Mouse (Mus musculus) midbrain, embryonic 12.5 days (tissue): ENCODE data around the gene Mrpl47. TPM values are rescaled to one million over a fixed set of nuclear protein-coding genes. Genes with fewer than 3 reads are reported as not detected.
"Not testable (repeated sequence)": the region's sequence is repeated elsewhere in the genome, so short reads cannot be mapped to it uniquely, and the experiment has no call there.

ENCODE experiments used
- ATAC-seq: fragments of 200-750 bp; cut with Nextera tagmentation; 2 replicates; pipeline ENCODE4 v1.8.0; 2017; ENCODE audit warnings: low read depth, moderate TSS enrichment, moderate library complexity; ENCODE audit not compliant: low FRiP score
- H3K27ac ChIP-seq: fragments of 300-500 bp; sonication (generic); replicated peaks from 2 replicates; pipeline ENCODE4 v1.5.1; 2016; ENCODE audit warnings: mild to moderate bottlenecking
- H3K27me3 ChIP-seq: fragments of 300-500 bp; sonication (generic); 2 replicates; pipeline ENCODE4 v1.6.1; 2016; ENCODE audit warnings: mild to moderate bottlenecking
- H3K36me3 ChIP-seq: fragments of 300-500 bp; sonication (generic); 2 replicates; pipeline ENCODE4 v1.6.1; 2016
- H3K4me1 ChIP-seq: fragments of 300-500 bp; sonication (generic); 2 replicates; pipeline ENCODE4 v1.6.1; 2016
- H3K4me2 ChIP-seq: fragments of 300-500 bp; sonication (generic); replicated peaks from 2 replicates; pipeline ENCODE4 v1.6.1; 2016; ENCODE audit warnings: mild to moderate bottlenecking, moderate library complexity
- H3K4me3 ChIP-seq: fragments of 300-500 bp; sonication (generic); 2 replicates; pipeline ENCODE4 v1.5.1; 2016; ENCODE audit warnings: mild to moderate bottlenecking
- H3K9ac ChIP-seq: fragments of 300-500 bp; sonication (generic); replicated peaks from 2 replicates; pipeline ENCODE4 v1.6.1; 2016; ENCODE audit warnings: mild to moderate bottlenecking, moderate library complexity
- H3K9me3 ChIP-seq: fragments of 300-500 bp; sonication (generic); 2 replicates; pipeline ENCODE4 v1.6.1; 2016; ENCODE audit warnings: mild to moderate bottlenecking
- WGBS: fragments of 180-500 bp; shearing (Covaris S2); methylation state at CpG from one replicate; pipeline ENCODE4 v1.1.7; 2016; 5-methylcytosine and 5-hydroxymethylcytosine counted together
- polyA plus RNA-seq: library from polyadenylated mRNA; unstranded; fragments of >200 nt; fragmentation: Nextera tagmentation; extraction: Ambion mirVana; gene quantifications from 2 replicates; pipeline ENCODE4 v1.2.1, GENCODE M21; 2016

Gene Mrpl47
- polyA plus RNA-seq: 34.0 and 37.0 TPM in 2 replicates

DNA sequence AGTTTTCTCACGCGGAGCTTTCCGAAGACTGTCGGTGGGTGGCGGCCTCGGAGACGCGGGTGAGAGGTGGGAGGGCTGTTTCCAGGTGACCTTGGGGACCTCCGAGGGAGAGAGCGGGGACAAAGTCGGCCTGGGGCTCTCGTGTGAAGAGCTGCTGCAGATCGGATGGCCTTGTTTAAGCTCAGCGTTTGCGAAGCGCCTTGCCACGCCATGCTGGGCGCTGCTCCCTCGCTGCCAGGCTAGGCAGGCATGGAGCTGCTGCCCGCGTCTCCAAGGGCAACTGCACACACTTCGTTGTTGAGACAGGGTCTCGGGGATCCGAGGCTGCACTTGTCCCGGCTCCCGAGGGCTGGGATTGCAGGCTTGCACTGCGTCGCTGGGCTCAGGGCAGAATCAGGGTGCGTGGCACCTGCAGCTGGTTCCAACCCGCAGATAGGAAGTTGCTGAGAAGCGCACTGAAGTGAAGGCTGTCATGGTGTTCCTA, at the start of gene Mrpl47:
TSS of gene Mrpl47 (minus strand) at position 434 of the 484 bp plus-strand sequence.
- Histone ChIP-seq H3K9ac (peak within 1 kb of the TSS; percentile 83), H3K9me3 (no peaks in the 10 kb centered on the region), H3K4me3 (peak within 1 kb of the TSS; percentile 78), H3K27ac (peak within 1 kb of the TSS; percentile 75), H3K4me2 (peak within 1 kb of the TSS; percentile 82), H3K4me1 (peaks cover 21% of the 10 kb centered on the region), H3K27me3 (no peaks in the 10 kb centered on the region), H3K36me3 (peaks cover 18% of the 10 kb centered on the region)
- under 1% methylated on average over 31 of the region's 31 CpGs for WGBS
- ATAC-seq: no peak; the same call in 1 of the 2 replicates

DNA sequence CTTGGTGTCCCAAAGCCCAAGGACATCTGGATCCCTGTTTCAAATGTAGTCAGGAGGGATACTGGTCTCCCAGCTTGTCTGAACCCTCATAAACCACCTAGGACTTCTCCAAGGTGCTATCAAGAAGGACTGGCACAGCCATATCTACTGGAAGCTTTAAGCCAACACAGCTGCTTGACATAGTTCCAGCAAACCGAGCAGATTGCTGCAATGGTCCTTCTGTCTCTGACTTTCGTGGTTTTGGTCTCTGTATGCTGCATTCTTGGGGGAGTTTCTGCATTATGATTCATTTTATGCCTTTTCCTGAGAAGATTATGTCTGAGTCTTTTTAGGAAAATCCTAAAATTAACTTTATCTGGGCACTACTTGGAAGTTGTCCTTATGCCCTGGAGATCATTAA, 33.4 kb upstream of the Mrpl47 start:
- Histone ChIP-seq H3K9me3 (no peaks in the 10 kb centered on the region), H3K9ac (no peak overlapping the region), H3K4me1 (no peaks in the 10 kb centered on the region), H3K27ac (no peak overlapping the region), H3K4me2 (no peak overlapping the region), H3K27me3 (no peaks in the 10 kb centered on the region), H3K4me3 (no peak overlapping the region), H3K36me3 (no peaks in the 10 kb centered on the region)
- no peak for ATAC-seq
- WGBS: 84% methylated on average over 2 of the region's 2 CpGs

DNA sequence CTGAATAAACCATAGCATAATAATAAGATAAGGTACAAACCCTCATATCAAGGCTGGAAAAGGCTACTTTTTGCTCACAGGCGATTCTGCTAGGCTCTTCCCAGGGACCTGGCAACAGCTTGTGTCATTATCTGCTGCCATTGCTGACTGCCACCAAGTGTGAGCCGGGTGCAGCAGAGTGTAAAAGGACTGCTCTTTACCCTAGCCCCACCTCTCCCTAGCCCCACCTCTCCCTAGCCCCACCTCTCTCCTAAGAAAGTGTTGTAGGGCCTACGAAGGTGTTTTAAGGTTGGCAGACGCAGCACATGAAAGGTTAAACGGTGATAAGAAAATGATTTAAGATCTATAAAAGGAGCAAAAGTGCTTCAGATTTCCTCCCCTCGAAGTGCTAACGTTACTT, 26.5 kb upstream of the Mrpl47 start:
- Histone ChIP-seq H3K36me3 (no peaks in the 10 kb centered on the region), H3K4me2 (no peak overlapping the region), H3K4me3 (no peak overlapping the region), H3K9ac (no peak overlapping the region), H3K27me3 (no peaks in the 10 kb centered on the region), H3K9me3 (no peaks in the 10 kb centered on the region), H3K27ac (no peak overlapping the region), H3K4me1 (no peaks in the 10 kb centered on the region)
- WGBS: 51% methylated on average over 7 of the region's 7 CpGs
- ATAC-seq: no peak

DNA sequence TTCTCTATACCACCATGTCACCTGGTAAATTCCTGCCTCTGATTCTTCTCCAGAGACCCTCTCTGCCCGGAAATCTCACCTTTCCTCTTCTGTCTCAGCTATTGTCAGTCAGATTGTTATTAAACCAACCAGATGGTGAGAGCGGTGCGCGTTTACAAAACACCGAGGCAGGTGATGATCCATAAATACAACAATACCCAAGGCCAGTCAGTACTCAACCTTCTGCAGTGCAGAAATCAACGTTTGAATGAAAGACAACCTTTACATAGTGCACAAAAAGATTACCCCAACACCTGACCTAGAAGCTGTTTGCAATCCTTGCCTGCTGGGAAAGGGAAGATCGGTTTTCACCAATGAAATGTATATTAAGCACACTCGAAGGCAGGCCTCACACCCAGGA, 25.6 kb upstream of the Mrpl47 start:
- no peaks in the 10 kb centered on the region for H3K36me3 ChIP-seq
- no peak for ATAC-seq
- no peak overlapping the region for H3K4me3 ChIP-seq
- H3K4me1 ChIP-seq: no peaks in the 10 kb centered on the region
- H3K9ac ChIP-seq: no peak overlapping the region
- WGBS: 61% methylated on average over 8 of the region's 8 CpGs
- no peak overlapping the region for H3K27ac ChIP-seq
- no peaks in the 10 kb centered on the region for H3K9me3 ChIP-seq
- no peaks in the 10 kb centered on the region for H3K27me3 ChIP-seq
- H3K4me2 ChIP-seq: no peak overlapping the region

DNA sequence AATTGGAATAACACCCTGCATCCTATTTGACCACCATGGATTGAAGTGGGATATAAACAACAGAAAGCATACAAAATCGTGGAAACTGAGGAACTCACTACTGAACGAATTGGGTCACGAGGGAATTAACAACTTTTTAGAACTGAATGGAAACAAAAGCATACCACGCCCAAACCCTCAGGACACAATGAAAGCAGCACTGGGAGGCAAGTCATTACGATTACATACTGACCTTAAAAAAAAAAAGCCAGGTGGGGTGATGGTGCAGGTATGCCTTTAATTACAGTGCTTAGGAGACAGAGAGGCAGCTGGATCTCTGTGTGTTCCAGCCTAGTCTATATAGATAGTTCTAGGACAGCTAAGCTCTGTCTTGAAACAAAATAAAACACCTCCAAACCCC, 21.8 kb upstream of the Mrpl47 start:
- ATAC-seq: no peak
- 78% methylated on average over 5 of the region's 5 CpGs for WGBS

DNA sequence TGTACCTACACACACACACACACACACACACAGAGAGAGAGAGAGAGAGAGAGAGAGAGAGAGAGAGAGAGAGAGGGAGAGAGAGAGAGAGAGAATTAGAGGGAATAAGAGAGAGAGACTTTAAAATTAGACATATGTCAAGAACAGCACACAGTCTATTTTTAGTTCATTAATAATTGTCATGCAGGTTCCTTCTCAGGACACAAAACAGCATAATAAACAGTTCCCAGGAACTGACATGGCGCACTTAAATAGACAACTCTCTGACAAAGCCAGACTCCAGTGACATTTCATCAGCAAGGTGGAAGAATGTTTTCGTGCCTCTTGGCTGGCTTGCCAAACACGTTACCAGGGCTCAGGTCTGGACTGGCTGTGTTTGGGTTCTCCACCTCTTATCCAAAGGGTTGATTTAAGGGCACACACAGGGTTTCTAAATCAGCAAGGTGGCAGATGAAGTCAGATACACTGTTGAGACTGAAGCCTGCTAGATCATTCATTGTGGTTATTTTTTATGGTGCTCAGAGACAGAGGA, 17.0 kb upstream of the Mrpl47 start:
- Histone ChIP-seq H3K27me3 (no peaks in the 10 kb centered on the region), H3K9ac (no peak overlapping the region), H3K27ac (no peak overlapping the region), H3K4me1 (no peaks in the 10 kb centered on the region), H3K36me3 (peaks cover 44% of the 10 kb centered on the region), H3K9me3 (no peaks in the 10 kb centered on the region), H3K4me3 (no peak overlapping the region), H3K4me2 (no peak overlapping the region)
- WGBS: 89% methylated on average over 3 of the region's 3 CpGs
- ATAC-seq: no peak

More for the DNA sequence above, 21.8 kb upstream of the Mrpl47 start:
- no peaks in the 10 kb centered on the region for H3K27me3 ChIP-seq
- H3K27ac ChIP-seq: no peak overlapping the region
- no peak overlapping the region for H3K9ac ChIP-seq
- no peak overlapping the region for H3K4me2 ChIP-seq
- H3K4me3 ChIP-seq: no peak overlapping the region
- no peaks in the 10 kb centered on the region for H3K4me1 ChIP-seq
- no peaks in the 10 kb centered on the region for H3K9me3 ChIP-seq
- H3K36me3 ChIP-seq: no peaks in the 10 kb centered on the region

DNA sequence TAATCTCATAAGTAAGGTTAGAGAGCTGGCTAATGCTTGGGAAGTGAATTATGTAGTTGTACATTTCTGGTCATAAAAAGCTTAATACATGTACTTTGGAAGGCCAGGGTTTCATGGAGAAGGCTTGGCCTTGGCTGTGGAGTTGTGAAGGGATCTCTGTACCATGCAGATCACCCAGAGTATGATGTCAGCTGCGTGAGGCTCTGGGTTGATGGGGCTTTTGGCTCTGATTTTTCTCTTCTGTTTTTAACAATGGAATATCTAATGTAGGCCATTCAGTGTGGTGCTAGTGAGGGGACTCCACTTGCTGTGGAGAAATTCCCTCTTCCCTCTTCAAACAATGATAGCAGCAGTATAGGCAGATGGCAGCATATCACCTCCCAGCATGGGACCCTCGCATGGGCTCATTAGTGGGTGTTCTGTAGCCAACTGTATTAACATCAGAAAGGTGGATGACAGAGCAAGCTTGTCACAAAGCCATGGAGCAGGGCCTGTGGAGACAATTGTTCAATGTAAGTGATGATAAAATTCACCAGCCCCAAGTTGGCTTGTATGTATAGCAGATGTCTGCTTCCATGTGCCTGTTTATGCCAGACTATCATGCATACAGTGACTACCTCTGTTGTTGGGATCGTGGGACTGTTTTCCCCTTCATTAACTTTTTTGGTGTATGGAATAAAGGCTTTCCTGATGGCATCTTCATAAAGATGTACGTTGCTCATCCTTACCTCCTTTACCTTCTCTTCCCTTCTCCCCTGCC, 12.6 kb upstream of the Mrpl47 start:
- 93% methylated on average over 4 of the region's 4 CpGs for WGBS
- ATAC-seq: no peak

DNA sequence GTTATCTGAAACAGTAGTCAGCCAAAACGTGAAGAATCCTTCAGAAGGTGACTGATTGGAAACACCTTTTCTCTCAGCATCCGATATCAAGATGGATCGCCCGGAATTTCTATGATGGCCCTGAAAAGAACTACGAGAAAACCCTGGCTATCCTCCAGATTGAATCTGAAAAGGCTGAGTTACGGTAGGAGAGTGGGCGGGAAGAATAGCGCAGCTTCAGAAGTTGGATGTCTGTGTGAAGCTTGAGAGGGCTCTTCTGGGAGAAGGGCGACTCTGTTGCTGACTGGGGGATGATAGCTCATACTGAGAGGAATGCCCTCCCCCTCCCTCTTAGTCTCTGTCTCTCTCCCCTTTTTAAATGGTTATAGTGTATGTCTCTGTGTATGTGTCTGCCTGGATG, 11.0 kb upstream of the Mrpl47 start:
- ATAC-seq: no peak
- H3K36me3 ChIP-seq: peaks cover 77% of the 10 kb centered on the region
- 0 out of 2 replicates have a peak, but pooled peaks cover 5% of the 10 kb centered on the region for H3K9me3 ChIP-seq
- H3K4me3 ChIP-seq: no peak overlapping the region
- WGBS: 93% methylated on average over 9 of the region's 9 CpGs
- H3K4me2 ChIP-seq: no peak overlapping the region
- H3K9ac ChIP-seq: no peak overlapping the region
- H3K27me3 ChIP-seq: no peaks in the 10 kb centered on the region
- no peak overlapping the region for H3K27ac ChIP-seq
- no peaks in the 10 kb centered on the region for H3K4me1 ChIP-seq

More for the DNA sequence above, 12.6 kb upstream of the Mrpl47 start:
- no peak overlapping the region for H3K4me2 ChIP-seq
- 0 out of 2 replicates have a peak, but pooled peaks cover 5% of the 10 kb centered on the region for H3K9me3 ChIP-seq
- no peak overlapping the region for H3K9ac ChIP-seq
- H3K27ac ChIP-seq: no peak overlapping the region
- H3K4me1 ChIP-seq: no peaks in the 10 kb centered on the region
- no peaks in the 10 kb centered on the region for H3K27me3 ChIP-seq
- peaks cover 77% of the 10 kb centered on the region for H3K36me3 ChIP-seq
- H3K4me3 ChIP-seq: no peak overlapping the region

DNA sequence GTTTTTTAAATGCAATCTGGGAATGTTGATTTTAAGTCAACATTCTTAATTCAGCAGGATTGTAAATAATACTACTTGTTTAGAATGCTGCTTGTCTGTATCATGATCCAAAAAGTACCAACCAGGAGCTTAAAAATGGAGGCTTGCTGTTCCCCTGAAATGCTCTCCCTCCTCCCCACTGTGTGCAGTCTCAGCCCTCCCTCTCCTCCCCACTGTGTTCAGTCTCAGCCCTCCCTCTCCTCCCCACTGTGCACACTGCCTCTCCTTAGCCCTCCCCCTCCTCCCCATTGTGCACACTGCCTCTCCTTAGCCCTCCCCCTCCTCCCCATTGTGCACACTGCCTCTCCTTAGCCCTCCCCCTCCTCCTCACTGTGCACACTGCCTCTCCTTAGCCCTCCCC, 8.0 kb upstream of the Mrpl47 start:
- H3K4me2 ChIP-seq, H3K4me3 ChIP-seq, H3K27ac ChIP-seq, ATAC-seq, H3K4me1 ChIP-seq, H3K27me3 ChIP-seq, H3K9ac ChIP-seq, H3K9me3 ChIP-seq: not testable (repeated sequence)
- H3K36me3 ChIP-seq: peaks cover 62% of the 10 kb centered on the region

DNA sequence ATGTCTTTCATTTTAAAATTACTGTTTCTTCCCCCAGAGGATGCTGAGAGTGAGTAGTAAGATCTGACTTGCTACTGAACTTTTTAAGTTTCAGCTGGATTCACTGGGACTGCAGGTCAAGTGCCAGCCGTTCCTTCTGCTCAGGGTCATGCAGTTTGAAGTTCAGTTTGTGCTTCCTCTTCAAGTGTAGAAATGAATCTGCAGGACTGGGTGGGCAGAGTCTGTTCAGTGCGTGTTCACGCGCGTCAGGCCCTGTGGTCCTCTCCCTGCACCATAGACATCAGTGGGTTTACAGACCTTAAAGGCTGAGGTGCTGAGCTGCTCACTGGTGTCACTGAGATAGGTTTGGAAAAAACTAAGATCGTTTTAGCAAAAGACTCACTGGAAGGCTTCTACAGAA, 7.6 kb upstream of the Mrpl47 start:
- Histone ChIP-seq H3K4me2 (no peak overlapping the region), H3K27me3 (no peaks in the 10 kb centered on the region), H3K4me1 (no peaks in the 10 kb centered on the region), H3K9me3 (0 out of 2 replicates have a peak, but pooled peaks cover 5% of the 10 kb centered on the region), H3K27ac (no peak overlapping the region), H3K36me3 (peaks cover 57% of the 10 kb centered on the region), H3K4me3 (no peak overlapping the region), H3K9ac (no peak overlapping the region)
- ATAC-seq: no peak
- 97% methylated on average over 6 of the region's 6 CpGs for WGBS

DNA sequence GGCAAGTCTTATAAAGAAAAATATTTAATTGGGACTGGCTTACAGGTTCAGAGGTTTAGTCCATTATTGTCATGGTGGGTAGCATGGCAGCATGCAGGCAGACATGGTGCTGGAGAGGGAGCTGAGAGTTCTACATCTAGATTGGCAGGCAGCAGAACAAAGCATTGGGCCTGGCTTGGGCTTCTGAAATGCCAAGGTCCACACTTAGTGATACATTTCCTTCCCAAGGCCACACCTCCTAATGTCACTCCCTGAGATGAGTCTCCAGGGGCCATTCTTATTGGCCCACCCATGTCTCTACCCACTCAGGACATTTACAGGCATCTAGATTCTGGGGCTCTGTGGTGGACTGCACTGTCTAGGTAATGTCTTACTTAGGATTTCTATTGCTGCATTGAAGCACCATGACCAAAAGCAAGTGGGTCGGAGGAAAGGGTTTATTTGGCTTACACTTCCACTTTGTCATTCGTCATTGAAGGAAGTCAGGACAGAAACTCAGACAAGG, 4.9 kb upstream of the Mrpl47 start:
- Histone ChIP-seq H3K4me3 (no peak overlapping the region), H3K4me1 (peaks cover 12% of the 10 kb centered on the region), H3K27ac (no peak overlapping the region), H3K9me3 (0 out of 2 replicates have a peak, but pooled peaks cover 5% of the 10 kb centered on the region), H3K4me2 (no peak overlapping the region), H3K36me3 (peaks cover 33% of the 10 kb centered on the region), H3K9ac (no peak overlapping the region), H3K27me3 (no peaks in the 10 kb centered on the region)
- no peak for ATAC-seq
- 90% methylated on average over 2 of the region's 2 CpGs for whole genome bisulfite sequencing

DNA sequence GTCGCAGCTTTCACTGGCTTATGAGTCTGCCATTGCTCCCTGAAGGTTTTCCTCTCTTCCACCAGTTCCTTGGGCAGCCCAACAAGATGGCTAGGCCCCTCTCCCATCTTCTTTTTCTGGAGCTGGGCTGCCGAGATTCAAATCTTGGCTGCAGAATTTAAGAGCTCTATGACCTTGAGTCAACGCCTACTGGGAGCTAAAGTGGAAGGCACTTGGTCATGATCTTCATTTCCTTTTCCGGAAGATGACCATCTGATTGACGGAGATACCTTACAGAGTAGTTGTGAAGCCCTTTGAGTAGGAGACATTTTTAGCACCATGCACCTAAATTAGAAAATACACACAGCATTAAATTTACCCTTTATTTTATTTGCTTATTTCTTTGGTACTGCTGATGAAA, 1.1 kb upstream of the Mrpl47 start:
- WGBS: 95% methylated on average over 5 of the region's 5 CpGs
- Histone ChIP-seq H3K9ac (no peak overlapping the region), H3K27me3 (no peaks in the 10 kb centered on the region), H3K36me3 (peaks cover 14% of the 10 kb centered on the region; the same call in 1 of the 2 replicates), H3K4me1 (peaks cover 21% of the 10 kb centered on the region), H3K4me2 (peak overlapping the region; percentile 82; the same call in 1 of the 2 replicates), H3K9me3 (no peaks in the 10 kb centered on the region), H3K4me3 (0 out of 2 replicates have a peak overlapping the region, but pooled peaks have one; percentile 78), H3K27ac (no peak overlapping the region)
- no peak for ATAC-seq
